Mouse (Mus musculus): ENCODE results near the gene Prelp.

GRCm38 (mm10) chr1:133961281-133962134 is 40.3 kb upstream of the Prelp start:
- TF ChIP-seq HCFC1 (IDR thresholded peaks at IDR 0.05; ENCODE audit: borderline replicate concordance, insufficient read depth, low read length) (no peak), ZNF384 (IDR thresholded peaks at IDR 0.05; ENCODE audit: low read depth, low read length) (no peak), CHD2 (IDR thresholded peaks at IDR 0.05; ENCODE audit: low read depth, low read length) (no peak), MAFK (IDR thresholded peaks at IDR 0.05; ENCODE audit: insufficient read depth, low read depth, low read length) (no peak)
